Mouse (Mus musculus): ENCODE data around the gene Fancc.

Fancc gene

DNA sequence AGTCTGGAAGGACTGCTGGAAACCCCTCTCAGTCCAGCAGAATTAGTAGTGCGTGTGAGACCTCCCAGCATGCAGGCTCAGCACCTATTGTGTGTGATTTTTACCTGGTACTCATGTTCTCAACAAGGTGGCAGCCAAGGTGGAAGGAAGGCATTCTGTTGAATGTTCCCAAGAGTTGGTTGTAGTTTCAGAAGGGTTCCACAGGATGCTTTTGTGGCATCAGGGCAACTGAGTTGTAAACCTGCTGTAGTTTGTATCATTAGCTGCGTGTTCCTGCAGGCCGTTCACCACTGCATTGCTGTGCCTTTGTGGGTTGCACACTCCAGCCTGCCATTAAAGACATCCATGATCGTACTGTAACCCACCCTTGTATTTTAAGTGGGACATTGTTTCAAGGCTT lies 238.4 kb downstream of the Fancc start:
- DNase-seq, result no peak

DNA sequence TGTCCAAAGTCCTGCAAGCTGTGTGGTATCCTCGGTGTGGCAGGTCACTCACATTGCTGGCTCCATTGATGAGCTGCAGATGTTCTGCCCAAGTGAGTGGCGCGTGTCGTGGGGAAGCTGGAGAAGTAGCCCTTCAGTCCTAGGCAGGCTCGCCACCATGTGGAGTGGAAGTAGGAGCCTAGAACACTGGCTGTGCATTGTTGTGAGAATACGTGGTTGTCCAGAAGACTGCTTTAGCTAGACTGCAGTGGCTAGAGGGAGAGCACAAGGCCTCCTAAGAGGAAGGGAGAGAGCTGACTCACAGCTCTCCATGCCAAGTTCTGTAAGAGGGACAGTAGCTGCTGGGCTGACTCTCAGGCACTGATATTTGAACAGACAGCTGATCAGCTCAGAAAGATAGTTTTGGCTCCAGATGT lies 238.9 kb downstream of the Fancc start:
- DNase-seq, result peak in 1 of 2 experiments; percentile 47

DNA sequence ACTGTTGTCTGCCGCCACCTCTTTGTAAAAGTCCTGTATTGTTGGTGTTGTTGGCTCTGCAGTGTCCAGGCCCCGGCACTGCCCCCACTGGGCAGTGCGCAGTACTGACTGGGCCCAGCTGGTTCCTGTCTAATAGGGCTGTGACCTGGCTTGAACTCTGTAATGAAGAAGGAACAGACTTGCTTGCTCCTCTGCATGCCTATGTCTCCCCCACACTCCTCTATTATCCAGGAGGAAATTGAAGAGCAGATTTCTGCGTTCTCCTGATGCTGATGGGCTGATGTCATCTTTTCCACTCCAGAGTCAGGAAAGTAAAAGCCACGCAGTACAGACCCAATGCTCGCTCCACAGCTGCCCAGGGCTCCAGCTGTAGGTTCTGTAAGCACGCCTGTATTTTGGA lies 240.3 kb downstream of the Fancc start:
- no peak for DNase-seq

DNA sequence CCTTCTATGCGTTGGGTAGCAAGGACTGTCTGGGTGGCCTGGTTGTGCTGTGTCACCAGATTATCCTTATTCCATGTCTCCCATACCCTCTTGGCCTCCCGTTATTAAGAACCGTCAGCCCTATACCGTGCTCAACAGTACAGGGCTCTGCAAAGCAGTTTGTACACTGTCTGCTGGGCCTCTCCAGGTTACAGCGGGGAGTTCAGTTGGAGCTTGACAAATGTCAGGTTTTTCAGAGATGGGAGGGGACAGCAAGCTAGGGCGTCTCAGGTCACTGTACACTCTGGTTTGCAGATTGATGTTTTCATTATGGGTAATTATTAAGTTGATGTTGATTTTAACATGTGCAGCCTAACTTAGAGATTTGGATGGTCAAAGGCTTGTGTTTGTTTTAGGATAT lies 240.9 kb downstream of the Fancc start:
- no peak for DNase-seq

DNA sequence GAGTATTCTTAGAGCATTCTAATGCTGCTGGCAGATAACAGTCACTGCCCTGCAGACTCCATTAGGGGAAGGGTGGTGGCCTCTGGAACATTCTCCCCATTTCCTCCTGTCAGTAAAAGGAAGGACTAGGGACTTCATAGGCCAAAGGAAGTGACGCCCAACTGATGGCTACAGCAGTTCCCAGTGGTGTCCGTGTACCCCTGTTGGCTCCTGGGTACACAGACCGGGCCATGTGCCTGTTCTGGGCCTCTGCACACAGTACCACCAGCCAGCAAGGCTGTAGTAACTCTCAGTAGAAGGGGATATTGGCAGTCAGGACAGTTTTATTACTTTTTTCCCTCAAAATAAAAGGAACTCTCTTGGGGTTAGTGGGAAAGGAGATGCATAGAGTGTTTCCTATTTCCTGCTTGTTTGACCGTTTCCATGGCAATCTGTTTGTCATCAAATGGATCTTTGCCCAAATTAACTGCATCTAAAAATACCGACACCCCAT lies 241.5 kb downstream of the Fancc start:
- DNase-seq, result no peak

DNA sequence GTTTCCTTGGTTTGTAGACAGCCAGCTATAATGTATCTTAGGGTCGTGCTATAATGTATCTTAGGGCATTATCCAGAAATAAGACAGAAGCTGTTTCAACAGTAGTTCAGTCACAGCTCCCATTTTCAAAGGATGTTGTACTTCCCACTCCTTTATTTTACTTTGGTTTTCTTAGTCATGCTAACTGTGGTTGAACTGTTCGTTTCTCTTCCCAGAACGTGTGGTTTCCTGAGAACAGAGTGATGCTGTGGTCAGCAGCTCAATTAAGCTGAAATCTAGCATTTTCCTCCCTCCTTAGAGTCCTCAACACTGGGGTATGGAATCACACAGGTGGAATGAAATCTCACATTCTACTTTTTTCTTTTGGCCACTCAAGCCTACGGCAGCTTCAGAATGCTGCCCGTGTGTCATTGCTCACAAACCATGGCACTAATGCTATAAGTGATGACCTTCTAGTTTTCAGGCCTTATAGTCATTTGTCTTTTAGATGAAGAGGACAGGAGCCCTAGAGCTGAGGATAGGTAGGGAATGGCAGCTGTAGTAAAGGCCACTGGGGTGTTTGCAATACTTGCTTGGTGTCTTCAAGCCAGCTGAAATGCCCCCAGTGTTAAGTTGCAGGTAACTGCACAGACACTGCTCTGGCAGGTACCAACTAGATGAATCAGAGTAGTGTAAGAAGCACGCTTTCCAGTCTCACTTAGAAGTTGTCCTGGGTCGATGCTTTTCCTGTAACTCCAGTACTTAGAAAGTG lies 243.0 kb downstream of the Fancc start:
- DNase-seq, result no peak

DNA sequence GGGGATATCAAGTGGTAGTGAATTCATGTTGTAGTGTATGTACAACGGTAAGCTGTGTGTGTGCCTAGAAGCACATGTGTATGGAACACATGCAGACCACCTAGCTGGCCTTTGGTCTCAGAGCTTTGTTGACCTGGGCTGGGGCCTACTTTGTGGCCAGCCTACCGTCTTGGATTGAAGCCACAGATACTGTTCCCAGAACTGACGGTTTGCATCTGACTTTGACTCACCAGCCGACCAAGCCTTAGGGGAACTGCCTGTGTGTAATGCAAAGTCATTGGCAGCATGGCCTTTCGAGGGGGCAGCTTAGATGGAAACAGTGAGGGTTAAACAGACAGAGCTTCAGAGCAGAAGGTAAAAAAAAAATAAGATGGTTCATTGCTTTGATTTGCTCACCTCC lies 243.9 kb downstream of the Fancc start:
- no peak for DNase-seq

DNA sequence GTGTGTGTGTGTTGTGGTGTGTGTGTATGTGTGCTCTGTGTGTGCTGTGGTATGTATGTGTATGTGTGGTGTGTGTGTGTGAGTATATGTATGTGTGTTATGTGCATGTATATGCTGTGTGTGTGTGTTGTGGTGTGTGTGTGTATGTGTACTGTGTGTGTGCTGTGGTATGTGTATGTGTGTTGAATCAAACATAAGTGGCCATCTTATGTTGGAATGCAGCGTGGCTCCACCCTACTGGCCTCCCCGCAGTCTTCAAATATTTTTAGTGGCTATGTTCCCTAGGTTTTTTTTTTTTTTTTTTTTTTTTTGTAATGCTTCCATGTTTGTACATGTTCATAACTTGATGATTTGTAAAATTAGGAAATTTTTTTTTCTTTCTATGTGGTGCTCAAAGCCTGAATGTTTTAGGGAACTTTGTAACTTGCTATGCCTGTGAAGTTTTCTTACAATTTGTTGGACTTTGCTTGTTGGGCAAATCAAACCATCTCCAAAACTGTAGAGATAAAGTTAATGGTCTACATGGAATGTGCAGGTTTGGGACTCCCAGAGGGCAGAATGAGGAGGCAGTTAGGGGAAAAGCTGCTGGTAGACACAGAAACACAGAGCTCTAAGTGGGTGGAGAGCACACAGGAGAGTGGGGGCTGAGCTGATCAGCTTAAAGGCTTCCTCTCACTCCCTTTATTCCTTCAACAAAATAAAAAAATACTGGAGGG lies 244.6 kb downstream of the Fancc start:
- no peak for DNase-seq

DNA sequence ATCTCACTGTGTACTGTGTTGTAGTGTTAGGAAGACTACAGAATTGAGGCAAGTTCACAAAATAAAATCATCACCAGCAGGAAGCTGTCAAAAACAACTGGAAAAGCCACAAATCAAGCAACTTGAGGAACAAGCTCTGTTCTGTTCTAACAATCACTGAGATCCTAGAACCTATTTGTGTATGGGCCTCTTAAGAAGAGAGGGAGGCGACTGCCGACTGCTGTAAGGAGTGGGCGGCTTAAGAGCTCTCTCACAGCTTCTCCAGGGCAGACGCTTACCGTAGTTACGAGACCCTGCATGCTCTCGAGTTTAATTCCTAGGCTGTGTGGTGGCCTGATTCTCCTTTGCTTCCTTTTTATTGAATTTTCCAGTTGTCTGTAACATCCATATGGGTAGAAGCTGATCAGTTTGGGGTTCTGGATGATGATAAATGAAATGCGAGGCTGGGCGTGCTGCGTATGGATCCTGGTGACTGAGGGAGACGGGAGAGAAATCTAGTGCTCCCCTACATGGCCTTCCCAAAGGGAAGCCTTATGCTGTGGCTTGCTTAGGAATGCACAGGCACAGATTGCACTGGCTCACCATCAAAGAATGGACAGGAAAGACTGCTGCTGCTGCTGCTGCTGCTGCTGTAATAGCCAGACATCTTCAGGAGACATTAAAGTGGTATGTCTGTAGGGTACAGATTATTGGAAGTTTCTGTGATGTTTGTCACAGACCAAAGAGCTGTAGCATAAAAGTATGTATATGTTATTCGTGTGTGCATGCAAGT lies 245.8 kb downstream of the Fancc start:
- no peak for DNase-seq

DNA sequence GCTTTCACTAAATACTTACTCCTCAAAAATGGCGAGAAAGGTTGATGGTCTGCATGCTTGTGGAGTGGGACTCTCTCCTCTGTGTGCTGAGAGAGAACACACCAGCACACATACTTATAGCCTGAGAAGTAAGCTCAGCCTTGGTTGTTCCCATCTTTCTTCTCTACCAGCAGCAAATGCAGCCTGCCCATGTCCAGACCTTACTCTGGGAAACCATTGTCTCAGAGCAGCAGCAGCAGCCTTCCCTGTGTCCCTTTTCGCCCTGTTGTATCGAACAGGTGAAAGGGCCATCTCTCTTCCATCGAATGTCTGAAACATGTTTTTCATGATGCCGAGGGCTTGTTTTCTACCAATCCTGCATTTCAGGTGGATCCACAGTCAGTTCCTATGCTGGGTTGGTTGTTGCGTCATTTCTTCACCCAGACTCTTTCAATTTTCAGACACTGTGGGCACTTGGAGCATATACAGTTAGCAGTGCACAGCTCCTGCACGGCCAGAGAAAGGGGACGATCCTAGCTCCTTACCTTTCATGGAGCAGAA lies 246.6 kb downstream of the Fancc start:
- DNase-seq, result no peak

DNA sequence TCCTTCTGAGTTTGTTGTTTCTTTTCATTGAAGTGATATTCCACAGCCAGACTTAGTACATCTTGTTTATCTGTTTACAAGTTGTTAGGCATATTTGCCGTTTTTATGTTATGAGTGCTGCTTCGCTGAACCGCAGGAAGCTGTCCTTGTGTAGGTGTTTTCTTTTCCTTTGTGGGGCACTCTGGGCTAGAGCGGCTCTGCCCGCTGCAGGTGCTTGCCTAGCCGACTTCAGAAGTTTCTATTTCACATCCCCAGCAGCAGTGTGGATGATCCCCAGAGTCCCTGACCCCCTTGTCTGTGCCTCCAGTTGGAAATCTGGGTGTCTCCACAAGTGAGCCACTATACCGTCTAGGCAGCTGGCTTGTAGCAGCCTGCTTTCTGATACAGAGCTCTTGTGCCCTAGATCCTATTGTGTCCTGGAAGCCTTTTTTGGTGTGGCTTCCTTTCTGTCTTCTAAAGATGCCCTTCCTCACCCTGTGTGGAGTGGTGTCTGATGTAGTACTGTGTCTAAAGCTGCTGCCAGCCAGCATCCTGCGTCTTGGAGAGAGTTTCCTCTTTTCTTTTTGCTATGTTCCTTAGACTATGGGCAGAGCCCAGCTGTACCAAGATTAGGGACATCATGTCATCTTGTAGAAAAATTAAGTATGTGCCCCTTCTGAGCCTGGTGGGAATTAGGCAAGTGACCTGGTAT lies 247.2 kb downstream of the Fancc start:
- no peak for DNase-seq

DNA sequence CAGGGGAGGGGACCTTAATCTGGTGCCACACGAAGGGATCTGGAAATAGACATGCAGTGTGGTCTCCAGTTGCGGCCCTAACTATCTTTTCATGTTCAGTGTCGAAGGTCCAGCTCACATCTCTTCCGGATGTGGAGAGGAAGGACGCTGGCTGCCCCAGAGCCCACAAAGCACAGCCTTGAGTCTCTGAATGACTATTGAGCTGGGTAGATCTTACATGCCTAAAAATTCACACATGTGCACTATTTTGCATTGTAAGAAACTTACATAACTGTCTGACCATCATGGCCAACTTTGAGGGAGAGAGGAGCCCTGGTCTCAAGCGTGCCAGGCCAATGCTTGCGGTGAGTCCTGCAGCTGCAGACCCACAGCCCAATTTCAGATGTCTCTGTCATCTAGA lies 247.9 kb downstream of the Fancc start:
- no peak for DNase-seq

DNA sequence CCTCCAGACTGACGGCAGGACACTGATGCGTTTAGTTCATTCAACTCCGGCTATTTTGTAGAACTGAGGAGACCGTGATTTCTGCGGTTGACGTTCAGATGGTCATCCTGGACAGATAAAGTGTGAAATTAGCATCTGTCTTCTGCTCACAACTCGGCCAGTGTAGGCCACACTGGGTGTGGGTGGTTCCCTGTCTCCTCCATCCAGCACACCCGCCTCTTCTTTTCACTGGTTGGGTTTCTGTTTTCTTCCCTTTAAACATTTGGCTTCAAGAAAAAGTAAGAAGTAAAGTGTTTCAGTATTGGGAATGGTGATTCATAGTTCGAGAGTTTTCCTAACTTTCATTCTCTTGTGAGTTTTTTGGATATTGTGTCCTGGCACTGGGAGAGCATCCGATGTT lies 248.8 kb downstream of the Fancc start:
- DNase-seq, result no peak

DNA sequence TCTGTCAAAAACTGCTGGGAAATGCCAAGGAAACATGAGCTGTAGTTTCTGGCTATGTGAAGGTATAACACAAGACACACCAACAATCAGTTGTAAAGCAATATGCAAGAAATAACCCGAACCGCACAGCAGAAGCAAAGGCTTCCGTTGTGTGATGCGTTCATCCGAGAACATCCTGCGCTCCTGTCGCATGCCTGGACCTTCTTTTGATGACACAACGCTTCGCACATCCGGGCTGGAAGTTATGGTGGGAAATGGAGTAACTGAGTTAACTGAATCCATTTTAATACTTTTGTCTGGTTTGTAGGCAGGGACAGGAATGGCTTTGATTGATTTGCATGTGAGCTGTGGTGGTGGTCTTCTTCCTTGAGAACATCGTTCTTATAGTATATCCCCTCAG lies 249.4 kb downstream of the Fancc start:
- DNase-seq, result no peak

DNA sequence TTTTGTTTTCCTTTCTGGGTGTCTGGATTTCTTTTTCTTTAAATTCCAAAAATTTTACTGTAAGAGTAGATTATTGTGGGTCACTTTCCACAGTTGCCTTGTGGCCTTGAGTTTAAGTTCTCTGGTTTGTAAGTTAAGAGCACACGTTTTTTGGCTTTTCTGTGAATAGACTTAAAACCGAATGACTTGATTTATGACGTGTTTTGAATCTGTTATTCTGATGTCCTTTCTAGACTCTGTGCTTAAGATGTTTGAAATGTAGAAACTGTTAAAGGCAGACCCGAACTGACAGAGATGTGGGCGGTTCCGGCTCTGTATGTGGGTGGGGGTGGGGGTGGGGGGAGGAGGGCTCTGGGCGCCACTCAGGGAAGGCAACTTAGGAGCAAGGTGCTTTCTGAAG lies 250.0 kb downstream of the Fancc start:
- DNase-seq, result no peak

DNA sequence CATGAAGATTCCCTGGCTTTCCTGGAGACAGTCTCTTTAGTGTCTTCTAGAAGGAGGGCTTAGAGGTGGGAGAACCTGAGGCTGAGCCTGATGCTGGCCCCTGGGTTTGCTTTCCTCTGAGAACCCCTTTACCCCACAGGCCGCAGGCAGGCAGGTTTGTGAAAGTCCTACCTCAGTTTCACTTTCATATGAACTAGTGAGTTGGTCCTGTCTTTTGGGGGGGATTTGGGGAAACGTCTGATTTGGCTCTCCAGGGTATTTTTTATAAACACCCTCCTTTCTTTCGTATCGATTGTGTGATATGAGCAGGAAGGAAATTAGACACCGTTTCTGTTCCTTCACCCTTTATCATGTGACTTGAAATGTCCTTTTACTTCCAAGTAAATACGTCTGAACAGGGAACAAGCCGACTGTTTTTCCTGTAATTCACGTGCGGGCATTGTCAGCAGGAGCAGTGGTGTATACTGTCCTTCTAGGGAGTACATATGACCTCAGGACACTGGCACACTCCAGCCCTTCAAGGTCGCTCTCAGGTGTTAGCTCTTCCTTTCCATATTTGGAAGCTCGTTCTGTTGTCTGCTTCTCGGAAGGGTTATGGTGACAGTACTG lies 250.6 kb downstream of the Fancc start:
- DNase-seq, result no peak

DNA sequence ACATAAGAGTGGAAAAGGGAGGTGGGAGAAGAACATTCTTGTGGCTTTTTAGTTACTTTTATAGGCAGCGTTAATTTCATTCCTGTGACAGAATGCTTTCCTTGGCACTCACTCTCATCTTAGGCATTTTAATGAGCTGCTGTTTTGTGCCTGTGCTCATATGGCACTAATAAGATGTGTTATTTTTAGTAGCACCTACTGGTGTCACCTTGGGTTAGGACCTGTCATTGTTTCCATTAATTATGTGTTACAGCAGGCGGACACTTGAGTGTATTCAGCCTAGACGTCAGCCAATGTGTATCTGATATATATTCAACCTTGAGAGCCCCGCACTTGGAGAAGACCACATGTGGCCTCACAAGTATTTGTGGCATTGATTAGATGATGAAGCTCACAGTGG lies 251.3 kb downstream of the Fancc start:
- no peak for DNase-seq

DNA sequence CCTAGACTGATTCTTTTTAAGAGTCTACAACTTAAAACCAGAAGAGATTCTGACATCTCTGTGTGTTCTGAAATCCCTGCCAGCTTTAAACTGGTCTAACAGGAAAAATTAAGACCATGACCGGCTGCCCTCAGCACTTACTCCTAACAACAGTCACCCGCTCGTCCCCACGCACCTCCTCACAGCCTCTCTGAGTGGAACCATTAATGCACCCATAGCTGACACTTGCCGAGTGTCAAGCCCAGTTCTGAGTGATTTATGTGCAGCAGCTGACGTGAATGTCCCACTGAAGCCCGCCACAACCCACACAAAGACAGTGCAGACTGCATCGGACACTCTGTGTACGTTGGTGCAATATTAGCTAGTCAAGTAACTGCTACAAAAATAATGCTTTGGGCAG lies 251.9 kb downstream of the Fancc start:
- no peak for DNase-seq

DNA sequence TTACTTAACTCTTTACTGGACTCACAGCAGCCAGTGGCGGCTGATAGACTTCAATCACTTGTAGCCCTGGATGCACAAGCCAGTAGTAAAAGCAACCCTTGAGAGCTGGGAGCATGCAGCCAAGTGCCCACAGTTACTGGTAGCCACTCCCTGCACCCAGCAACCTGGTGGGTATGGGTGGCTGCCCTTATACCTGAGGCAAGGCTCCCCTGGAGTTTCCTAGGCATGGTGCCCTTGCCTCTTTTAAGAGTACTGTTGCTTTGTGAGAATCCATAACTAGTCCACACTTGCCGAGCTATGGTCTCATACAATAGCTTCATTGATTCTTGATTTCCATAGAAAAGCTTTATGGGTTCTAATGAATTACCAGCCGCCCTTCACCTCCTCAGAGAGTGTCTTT lies 252.7 kb downstream of the Fancc start:
- DNase-seq, result no peak

DNA sequence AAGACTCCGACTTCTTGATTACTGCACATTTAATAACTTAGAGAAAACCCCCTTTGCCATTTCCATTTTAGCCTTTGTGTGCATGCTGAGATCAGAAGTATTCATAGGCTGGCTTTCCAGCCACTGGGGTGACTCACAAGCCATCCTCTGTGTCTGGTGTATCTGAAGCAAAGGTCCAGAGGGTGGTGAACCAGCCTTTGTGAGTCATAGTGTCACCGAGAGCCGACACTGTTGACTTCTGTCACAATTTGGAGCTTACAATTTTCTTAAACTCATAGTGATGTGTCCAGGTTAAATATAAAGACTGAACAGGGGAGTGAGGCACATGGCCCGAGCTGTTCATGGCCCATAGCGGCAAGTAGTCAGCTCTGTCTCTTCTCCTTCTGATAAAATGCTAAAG lies 253.5 kb downstream of the Fancc start:
- peak in 1 of 2 experiments; percentile 52 for DNase-seq

DNA sequence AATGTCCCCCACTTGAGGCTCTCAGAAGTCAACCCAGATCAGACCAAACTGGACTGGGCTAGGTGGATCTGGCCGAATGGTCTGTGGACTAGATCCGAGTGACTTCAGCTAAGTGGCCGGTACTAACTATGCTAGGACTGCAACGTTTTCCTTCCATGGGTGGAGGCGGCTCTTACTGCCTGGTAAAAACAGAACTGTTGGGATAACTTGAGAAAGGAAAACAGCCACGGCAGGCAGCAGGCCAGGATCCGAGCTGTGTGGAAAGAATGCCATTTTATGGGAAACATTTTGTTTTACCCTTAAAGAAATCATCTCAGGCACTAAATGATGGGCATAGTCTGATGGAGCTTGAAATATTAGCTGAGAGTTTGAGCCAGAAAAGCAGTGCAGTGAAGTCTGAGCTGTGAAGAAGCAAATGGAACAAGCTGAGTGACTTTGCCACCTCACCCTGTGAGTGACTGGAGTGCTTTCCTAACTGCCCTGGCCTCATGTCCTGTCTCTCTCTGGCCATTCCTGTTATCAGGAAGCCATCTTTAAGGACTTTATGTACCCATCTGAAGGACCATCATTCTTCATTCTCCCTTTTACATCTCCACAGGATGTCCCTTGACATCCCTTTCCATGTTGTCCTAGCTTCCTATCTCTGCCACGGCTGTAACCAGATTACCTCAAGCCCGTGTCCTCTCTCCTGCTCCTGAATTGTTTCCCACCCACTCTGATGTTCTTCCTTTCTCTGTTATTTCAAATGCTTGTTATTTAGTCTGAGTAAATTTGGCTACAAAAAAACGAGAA lies 254.5 kb downstream of the Fancc start:
- no peak for DNase-seq

DNA sequence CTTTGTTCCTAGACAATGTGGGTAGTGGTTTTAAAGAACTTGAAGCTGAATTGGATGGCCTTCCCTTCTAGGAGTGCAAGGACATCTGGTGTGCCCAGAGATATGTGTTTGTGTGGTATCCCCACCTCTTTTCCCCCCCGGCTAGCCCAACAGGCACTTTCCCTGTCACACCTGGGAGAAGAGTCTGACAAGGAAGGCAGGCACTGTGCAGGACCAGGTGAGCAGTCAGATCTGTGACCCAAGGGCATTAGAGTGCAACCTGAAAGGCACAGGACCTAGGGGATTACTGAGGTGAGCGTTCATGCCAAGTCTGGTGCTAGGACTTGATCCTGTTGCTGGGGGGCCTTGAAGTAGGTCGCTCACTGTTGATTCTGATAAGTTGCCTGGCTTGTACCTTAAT lies 255.4 kb downstream of the Fancc start:
- DNase-seq, result no peak

Data from cerebellum, adult 18-20 months (tissue).